Mouse (Mus musculus) MN1 (cell line): ENCODE results near the gene Ovca2.
A peak's percentile ranks its signal among the peaks of the same experiment; 100 is the strongest.

Experiments
- DNase-seq: peaks from one replicate; pipeline ENCODE4 v3.0.0-alpha.2; 2016; ENCODE audit warnings: low spot score

Ovca2 gene

GRCm38 (mm10) chr11:75178672-75179208 lies at the start of gene Ovca2:
TSS of gene Ovca2 (minus strand) at chr11:75178835.
- DNase-seq: peak; percentile 46

GRCm38 (mm10) chr11:75227632-75228031 lies 49.0 kb upstream of the Ovca2 start:
- DNase-seq: no peak

- DNase-seq: no peak
Measured at GRCm38 (mm10) chr11:75224835-75225234, 46.2 kb upstream of the Ovca2 start.

GRCm38 (mm10) chr11:75224062-75224461 lies 45.4 kb upstream of the Ovca2 start:
- no peak for DNase-seq

- no peak for DNase-seq
Measured at GRCm38 (mm10) chr11:75220517-75221145, 42.0 kb upstream of the Ovca2 start.

- DNase-seq: peak; percentile 51
Measured at GRCm38 (mm10) chr11:75220115-75220514, 41.5 kb upstream of the Ovca2 start.

- no peak for DNase-seq
Measured at GRCm38 (mm10) chr11:75214081-75214950, 35.7 kb upstream of the Ovca2 start.

GRCm38 (mm10) chr11:75213372-75214080 lies 34.9 kb upstream of the Ovca2 start:
- peak; percentile 66 for DNase-seq

- DNase-seq: peak; percentile 22
Measured at GRCm38 (mm10) chr11:75212876-75213275, 34.2 kb upstream of the Ovca2 start.

GRCm38 (mm10) chr11:75212031-75212667 lies 33.5 kb upstream of the Ovca2 start:
- peak; percentile 25 for DNase-seq

- no peak for DNase-seq
Measured at GRCm38 (mm10) chr11:75210755-75211154, 32.1 kb upstream of the Ovca2 start.

- DNase-seq: no peak
Measured at GRCm38 (mm10) chr11:75210093-75210492, 31.5 kb upstream of the Ovca2 start.

GRCm38 (mm10) chr11:75209363-75209762 lies 30.7 kb upstream of the Ovca2 start:
- no peak for DNase-seq

GRCm38 (mm10) chr11:75206347-75206746 lies 27.7 kb upstream of the Ovca2 start:
- no peak for DNase-seq

- DNase-seq: no peak
Measured at GRCm38 (mm10) chr11:75204472-75204871, 25.8 kb upstream of the Ovca2 start.

- DNase-seq: no peak
Measured at GRCm38 (mm10) chr11:75203926-75204325, 25.3 kb upstream of the Ovca2 start.

- DNase-seq: no peak
Measured at GRCm38 (mm10) chr11:75201721-75202120, 23.1 kb upstream of the Ovca2 start.

GRCm38 (mm10) chr11:75200935-75201334 lies 22.3 kb upstream of the Ovca2 start:
- no peak for DNase-seq

GRCm38 (mm10) chr11:75199951-75200350 lies 21.3 kb upstream of the Ovca2 start:
- DNase-seq: no peak

- no peak for DNase-seq
Measured at GRCm38 (mm10) chr11:75198792-75199191, 20.2 kb upstream of the Ovca2 start.

GRCm38 (mm10) chr11:75197956-75198355 lies 19.3 kb upstream of the Ovca2 start:
- no peak for DNase-seq

- no peak for DNase-seq
Measured at GRCm38 (mm10) chr11:75196131-75196530, 17.5 kb upstream of the Ovca2 start.
